Mouse (Mus musculus): Measurements from ENCODE around the gene Pakap. TPM values are rescaled to one million over a fixed set of nuclear protein-coding genes. Genes with fewer than 3 reads are reported as not detected.
A peak's percentile ranks its signal among the peaks of the same experiment; 100 is the strongest.

The Pakap gene
- polyA plus RNA-seq, 1 experiment from 2014 or later = 22.9 TPM

DNA sequence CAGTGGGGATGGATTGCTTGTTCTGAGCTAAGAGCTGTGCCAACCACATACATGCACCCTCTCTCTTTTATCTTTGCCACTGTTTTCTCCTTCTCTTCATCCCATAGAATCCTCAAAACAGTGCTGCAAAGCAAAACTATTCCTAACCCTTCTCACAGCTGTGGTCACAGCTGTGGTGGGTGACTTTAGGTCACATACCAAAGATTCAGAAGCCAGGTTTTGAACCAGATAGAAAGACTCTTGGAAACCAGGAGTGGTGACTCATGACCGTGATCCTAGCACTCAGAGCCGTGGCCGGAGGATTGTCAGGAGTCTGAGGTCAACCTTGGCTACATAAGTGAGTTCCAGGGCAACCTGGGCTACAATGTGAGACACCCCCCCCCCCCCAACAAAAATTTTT, 201.0 kb downstream of the Pakap start:
- no peak overlapping the region for H3K4me2 ChIP-seq (ENCODE audit: low read depth, low read length)
- 73% methylated on average over 3 of the region's 3 CpGs for WGBS
- no peak overlapping the region for H3K9ac ChIP-seq (replicated peaks; ENCODE audit: low read length)
- DNase-seq (ENCODE audit: low spot score) = no peak
- ATAC-seq (replicated peaks; ENCODE audit: insufficient number of reproducible peaks, low FRiP score, low TSS enrichment, low read depth) = no peak
- H3K27me3 ChIP-seq (ENCODE audit: control insufficient read depth, insufficient read depth, low read length) = no peaks in the 10 kb centered on the region
- H3K36me3 ChIP-seq (replicated peaks; ENCODE audit: control insufficient read depth, insufficient read depth, low read depth, low read length) = no peaks in the 10 kb centered on the region
- no peaks in the 10 kb centered on the region for H3K4me1 ChIP-seq (ENCODE audit: control insufficient read depth, insufficient read depth, low read length)
- no peaks in the 10 kb centered on the region for H3K9me3 ChIP-seq (replicated peaks; ENCODE audit: control insufficient read depth, low read length)
- no peak overlapping the region for H3K4me3 ChIP-seq (ENCODE audit: low read depth, low read length)
- H3K27ac ChIP-seq (replicated peaks; ENCODE audit: low read depth, low read length) = no peak overlapping the region

DNA sequence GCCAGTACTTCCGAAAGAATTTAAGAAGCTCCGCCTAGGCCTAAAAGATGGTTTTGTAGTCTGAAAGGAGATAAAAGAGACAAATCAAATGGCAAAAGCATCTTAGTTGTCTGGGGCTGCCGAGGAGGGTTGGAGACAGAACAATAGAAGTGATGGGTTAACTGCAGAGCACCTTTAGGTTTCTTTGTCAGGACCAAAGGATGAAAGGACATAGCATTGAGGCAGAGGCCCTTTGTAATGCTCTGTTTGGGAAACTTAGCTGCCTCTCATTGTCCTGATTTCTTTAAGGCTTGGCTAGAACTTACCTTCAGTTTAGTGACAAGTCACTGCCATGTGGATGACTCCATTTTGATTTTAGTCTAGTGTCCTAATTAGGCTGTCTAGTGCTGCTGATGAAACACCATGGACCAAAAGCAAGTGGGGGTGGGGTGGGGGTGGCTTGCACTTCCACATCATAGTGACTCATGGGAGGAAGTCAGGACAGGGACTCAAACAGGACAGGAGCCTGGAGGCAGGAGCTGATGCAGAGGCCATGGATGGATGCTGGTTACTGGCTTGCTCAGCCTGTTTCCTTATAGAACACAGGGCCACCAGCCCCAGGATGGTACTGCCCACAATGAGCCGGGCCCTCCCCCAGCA, 202.3 kb downstream of the Pakap start:
- no peaks in the 10 kb centered on the region for H3K4me1 ChIP-seq (ENCODE audit: control insufficient read depth, insufficient read depth, low read length)
- WGBS = 75% methylated on average over 4 of the region's 4 CpGs
- ATAC-seq (replicated peaks; ENCODE audit: insufficient number of reproducible peaks, low FRiP score, low TSS enrichment, low read depth) (no peak), DNase-seq (ENCODE audit: low spot score) (no peak)
- no peak overlapping the region for H3K27ac ChIP-seq (replicated peaks; ENCODE audit: low read depth, low read length)
- no peak overlapping the region for H3K4me2 ChIP-seq (ENCODE audit: low read depth, low read length)
- H3K4me3 ChIP-seq (ENCODE audit: low read depth, low read length) = no peak overlapping the region
- no peak overlapping the region for H3K9ac ChIP-seq (replicated peaks; ENCODE audit: low read length)
- H3K9me3 ChIP-seq (replicated peaks; ENCODE audit: control insufficient read depth, low read length) = no peaks in the 10 kb centered on the region
- no peaks in the 10 kb centered on the region for H3K27me3 ChIP-seq (ENCODE audit: control insufficient read depth, insufficient read depth, low read length)
- H3K36me3 ChIP-seq (replicated peaks; ENCODE audit: control insufficient read depth, insufficient read depth, low read depth, low read length) = no peaks in the 10 kb centered on the region

DNA sequence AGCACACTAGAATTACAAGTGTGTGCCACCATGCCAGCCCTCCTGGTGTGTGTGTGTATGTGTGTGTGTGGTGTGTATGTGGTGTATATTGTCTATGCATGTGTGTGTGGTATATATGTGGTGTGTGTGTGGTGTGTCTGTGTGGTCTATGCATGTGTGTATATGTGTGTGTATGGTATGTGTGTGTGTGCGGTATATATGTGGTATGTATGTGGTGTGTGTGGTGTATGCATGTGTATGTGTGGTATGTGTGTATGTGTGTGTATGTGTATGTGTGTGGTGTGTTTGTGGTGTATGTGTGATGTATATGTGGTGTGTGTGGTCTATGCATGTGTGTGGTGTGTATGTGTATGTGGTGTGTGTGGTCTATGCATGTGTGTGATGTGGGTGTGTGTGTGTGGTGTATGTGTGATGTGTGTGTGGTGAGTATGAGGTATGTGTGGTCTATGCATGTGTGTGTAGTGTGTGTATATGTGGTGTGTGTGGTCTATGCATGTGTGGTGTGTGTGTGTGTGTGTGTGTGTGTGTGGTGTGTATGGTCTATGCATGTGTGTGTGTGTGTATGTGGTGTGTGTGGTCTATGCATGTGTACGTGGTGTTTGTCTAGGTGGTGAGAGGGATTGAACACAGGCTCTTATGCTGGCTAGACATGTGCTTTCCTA, 203.7 kb downstream of the Pakap start:
- ATAC-seq (replicated peaks; ENCODE audit: insufficient number of reproducible peaks, low FRiP score, low TSS enrichment, low read depth) (peak; percentile 56; the same call in 1 of the 2 replicates), DNase-seq (ENCODE audit: low spot score) (no peak)
- H3K9me3 ChIP-seq (replicated peaks; ENCODE audit: control insufficient read depth, low read length) = no peaks in the 10 kb centered on the region
- H3K27me3 ChIP-seq (ENCODE audit: control insufficient read depth, insufficient read depth, low read length) = no peaks in the 10 kb centered on the region
- no peak overlapping the region for H3K9ac ChIP-seq (replicated peaks; ENCODE audit: low read length)
- 88% methylated on average over 2 of the region's 2 CpGs for whole genome bisulfite sequencing
- H3K36me3 ChIP-seq (replicated peaks; ENCODE audit: control insufficient read depth, insufficient read depth, low read depth, low read length) = no peaks in the 10 kb centered on the region
- no peak overlapping the region for H3K4me2 ChIP-seq (ENCODE audit: low read depth, low read length)
- no peak overlapping the region for H3K27ac ChIP-seq (replicated peaks; ENCODE audit: low read depth, low read length)
- H3K4me3 ChIP-seq (ENCODE audit: low read depth, low read length) = no peak overlapping the region
- H3K4me1 ChIP-seq (ENCODE audit: control insufficient read depth, insufficient read depth, low read length) = no peaks in the 10 kb centered on the region

DNA sequence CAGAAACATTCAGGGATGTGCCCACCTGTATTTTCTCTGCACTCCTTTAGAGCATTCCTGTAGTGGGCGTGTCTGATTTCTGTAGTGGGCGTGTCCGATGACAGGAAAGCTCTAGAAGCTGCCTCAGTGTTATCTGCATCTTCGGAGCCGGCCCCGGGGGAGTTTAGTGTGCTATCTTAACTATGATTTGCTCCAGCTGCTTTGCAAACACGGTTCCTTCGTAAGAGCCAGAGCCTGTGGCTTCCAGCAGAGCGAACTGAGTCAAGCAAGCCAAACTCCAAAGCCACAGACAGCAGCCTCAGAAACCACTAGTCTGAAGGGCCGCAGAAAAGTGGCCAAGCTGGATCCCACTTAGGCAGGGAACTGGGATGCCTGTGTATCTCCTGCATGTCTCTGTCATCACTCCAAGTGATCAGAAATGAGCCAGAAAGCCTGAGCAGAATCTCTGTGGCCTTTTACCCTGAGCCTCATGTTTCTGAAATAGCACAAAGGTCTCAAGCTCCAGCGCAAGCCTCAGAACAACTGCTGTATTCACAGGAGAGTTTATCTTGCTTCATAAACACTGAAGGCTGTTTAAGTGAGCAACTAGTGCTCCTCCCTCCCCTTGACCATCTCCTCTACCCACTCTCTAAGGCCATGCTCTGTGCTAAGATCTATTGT, 205.0 kb downstream of the Pakap start:
- Histone ChIP-seq H3K4me3 (ENCODE audit: low read depth, low read length) (no peak overlapping the region), H3K9ac (replicated peaks; ENCODE audit: low read length) (no peak overlapping the region)
- 52% methylated on average over 11 of the region's 11 CpGs for WGBS

DNA sequence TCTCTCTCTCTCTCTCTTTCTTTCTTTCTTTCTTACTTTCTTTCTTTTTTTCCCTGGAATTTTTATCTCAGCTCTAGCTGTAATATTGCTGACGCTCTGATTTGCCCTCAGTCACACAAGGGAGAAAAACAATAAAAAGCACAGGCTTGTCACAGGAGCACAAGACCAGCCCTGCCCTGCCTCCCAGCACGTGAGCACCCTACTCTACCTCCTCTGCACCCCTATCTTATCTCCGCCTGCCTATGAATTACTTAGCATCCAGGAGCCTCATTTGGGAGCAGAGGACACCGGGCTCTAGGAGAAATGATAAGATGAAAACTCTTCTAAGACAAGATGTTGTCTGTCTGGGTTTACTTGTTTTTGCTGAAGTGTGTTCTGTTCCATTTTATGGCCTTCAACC, 206.5 kb downstream of the Pakap start:
- no peak overlapping the region for H3K9ac ChIP-seq (replicated peaks; ENCODE audit: low read length)
- H3K36me3 ChIP-seq (replicated peaks; ENCODE audit: control insufficient read depth, insufficient read depth, low read depth, low read length) = no peaks in the 10 kb centered on the region
- WGBS = 66% methylated on average over 4 of the region's 4 CpGs
- H3K9me3 ChIP-seq (replicated peaks; ENCODE audit: control insufficient read depth, low read length) = no peaks in the 10 kb centered on the region
- no peaks in the 10 kb centered on the region for H3K4me1 ChIP-seq (ENCODE audit: control insufficient read depth, insufficient read depth, low read length)
- no peaks in the 10 kb centered on the region for H3K27me3 ChIP-seq (ENCODE audit: control insufficient read depth, insufficient read depth, low read length)
- no peak overlapping the region for H3K4me3 ChIP-seq (ENCODE audit: low read depth, low read length)
- ATAC-seq (replicated peaks; ENCODE audit: insufficient number of reproducible peaks, low FRiP score, low TSS enrichment, low read depth) = no peak
- no peak overlapping the region for H3K27ac ChIP-seq (replicated peaks; ENCODE audit: low read depth, low read length)
- no peak for DNase-seq (ENCODE audit: low spot score)
- no peak overlapping the region for H3K4me2 ChIP-seq (ENCODE audit: low read depth, low read length)

More for the DNA sequence above, 205.0 kb downstream of the Pakap start:
- Histone ChIP-seq H3K4me2 (ENCODE audit: low read depth, low read length) (no peak overlapping the region), H3K27me3 (ENCODE audit: control insufficient read depth, insufficient read depth, low read length) (no peaks in the 10 kb centered on the region), H3K36me3 (replicated peaks; ENCODE audit: control insufficient read depth, insufficient read depth, low read depth, low read length) (no peaks in the 10 kb centered on the region), H3K4me1 (ENCODE audit: control insufficient read depth, insufficient read depth, low read length) (no peaks in the 10 kb centered on the region), H3K9me3 (replicated peaks; ENCODE audit: control insufficient read depth, low read length) (no peaks in the 10 kb centered on the region), H3K27ac (replicated peaks; ENCODE audit: low read depth, low read length) (no peak overlapping the region)
- DNase-seq (ENCODE audit: low spot score) (no peak), ATAC-seq (replicated peaks; ENCODE audit: insufficient number of reproducible peaks, low FRiP score, low TSS enrichment, low read depth) (no peak)

DNA sequence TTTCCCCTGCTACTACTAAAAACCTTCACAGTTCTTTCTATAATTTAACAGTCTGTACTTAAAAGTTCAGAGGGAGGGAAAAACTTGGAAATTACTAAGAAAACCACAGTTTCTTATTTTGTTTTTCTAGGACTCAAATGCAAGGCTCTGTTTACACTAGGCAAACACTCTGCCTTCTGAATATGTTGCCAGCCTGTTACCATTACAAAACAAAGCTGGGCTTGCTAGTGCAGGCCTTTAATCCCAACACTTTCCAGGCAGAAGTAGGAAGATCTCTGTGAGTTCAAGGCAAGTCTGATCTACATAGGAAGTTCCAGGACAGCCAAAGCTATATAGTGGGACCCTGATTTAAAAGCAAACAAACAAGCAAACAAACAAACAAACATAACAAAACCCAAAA, 207.6 kb downstream of the Pakap start:
- Histone ChIP-seq H3K9ac (replicated peaks; ENCODE audit: low read length) (no peak overlapping the region), H3K27me3 (ENCODE audit: control insufficient read depth, insufficient read depth, low read length) (no peaks in the 10 kb centered on the region), H3K36me3 (replicated peaks; ENCODE audit: control insufficient read depth, insufficient read depth, low read depth, low read length) (no peaks in the 10 kb centered on the region), H3K9me3 (replicated peaks; ENCODE audit: control insufficient read depth, low read length) (no peaks in the 10 kb centered on the region), H3K27ac (replicated peaks; ENCODE audit: low read depth, low read length) (no peak overlapping the region), H3K4me3 (ENCODE audit: low read depth, low read length) (no peak overlapping the region), H3K4me2 (ENCODE audit: low read depth, low read length) (no peak overlapping the region), H3K4me1 (ENCODE audit: control insufficient read depth, insufficient read depth, low read length) (no peaks in the 10 kb centered on the region; the same call in 1 of the 2 replicates)
- ATAC-seq (replicated peaks; ENCODE audit: insufficient number of reproducible peaks, low FRiP score, low TSS enrichment, low read depth) (no peak), DNase-seq (ENCODE audit: low spot score) (no peak)

DNA sequence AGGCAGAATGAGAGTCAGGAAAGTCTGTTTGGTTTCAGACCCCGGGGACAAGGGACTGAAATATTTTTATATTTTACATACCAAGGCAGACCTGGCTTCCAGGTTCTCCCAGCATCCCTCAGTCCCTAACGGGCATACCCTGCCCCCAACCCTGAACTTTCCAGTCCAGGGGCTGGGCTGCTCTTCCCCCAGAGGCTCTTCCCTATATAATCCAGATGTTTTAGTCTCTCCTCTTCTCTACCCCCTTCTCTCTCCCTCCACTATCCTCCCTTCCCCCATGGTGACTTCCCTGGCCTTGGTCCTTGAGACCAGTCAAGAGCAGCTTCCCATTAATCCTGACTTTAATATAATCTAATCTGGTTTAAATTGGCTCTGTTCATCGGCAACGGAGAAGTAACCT, 212.4 kb downstream of the Pakap start:
- Histone ChIP-seq H3K27ac (replicated peaks; ENCODE audit: low read depth, low read length) (peak overlapping the region; percentile 38; the same call in 1 of the 2 replicates), H3K4me3 (ENCODE audit: low read depth, low read length) (no peak overlapping the region), H3K4me1 (ENCODE audit: control insufficient read depth, insufficient read depth, low read length) (peaks cover 7% of the 10 kb centered on the region), H3K4me2 (ENCODE audit: low read depth, low read length) (no peak overlapping the region), H3K9ac (replicated peaks; ENCODE audit: low read length) (no peak overlapping the region), H3K27me3 (ENCODE audit: control insufficient read depth, insufficient read depth, low read length) (0 out of 2 replicates have a peak, but pooled peaks cover 6% of the 10 kb centered on the region), H3K36me3 (replicated peaks; ENCODE audit: control insufficient read depth, insufficient read depth, low read depth, low read length) (no peaks in the 10 kb centered on the region), H3K9me3 (replicated peaks; ENCODE audit: control insufficient read depth, low read length) (no peaks in the 10 kb centered on the region)
- DNase-seq (ENCODE audit: low spot score) (peak; percentile 51), ATAC-seq (replicated peaks; ENCODE audit: insufficient number of reproducible peaks, low FRiP score, low TSS enrichment, low read depth) (no peak)
- 16% methylated on average over 4 of the region's 4 CpGs for WGBS

All from embryonic facial prominence, embryonic 11.5 days (tissue).